Mouse (Mus musculus) spleen, postnatal 36 days (tissue): ENCODE data around the gene Edn1.
A peak's percentile ranks its signal among the peaks of the same experiment; 100 is the strongest.

Experiments used
- DNase-seq, 2 experiments: peaks; one replicate each; pipeline ENCODE4 v3.0.0; 2022; ENCODE audit warnings: low spot score in 2 of 2, mixed read lengths in 1 of 2

Gene Edn1

DNA sequence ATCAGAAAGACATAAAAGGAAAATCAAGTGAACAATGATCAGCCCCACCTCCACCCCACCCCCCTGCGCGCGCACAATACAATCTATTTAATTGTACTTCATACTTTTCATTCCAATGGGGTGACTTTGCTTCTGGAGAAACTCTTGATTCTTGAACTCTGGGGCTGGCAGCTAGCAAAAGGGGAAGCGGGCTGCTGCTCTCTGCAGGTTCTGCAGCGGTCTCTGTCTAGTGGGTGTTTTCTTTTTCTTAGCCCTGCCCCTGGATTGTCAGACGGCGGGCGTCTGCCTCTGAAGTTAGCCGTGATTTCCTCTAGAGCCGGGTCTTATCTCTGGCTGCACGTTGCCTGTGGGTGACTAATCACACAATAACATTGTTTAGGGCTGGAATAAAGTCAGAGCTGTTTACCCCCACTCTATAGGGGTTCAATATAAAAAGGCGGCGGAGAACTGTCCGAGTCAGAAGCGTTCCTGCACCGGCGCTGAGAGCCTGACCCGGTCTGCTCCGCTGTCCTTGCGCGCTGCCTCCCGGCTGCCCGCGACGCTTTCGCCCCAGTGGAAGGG is at the start of gene Edn1:
TSS of gene Edn1 (plus strand) at position 316 of the 561 bp plus-strand sequence.
- DNase-seq, result peak; percentile 46 to 60

DNA sequence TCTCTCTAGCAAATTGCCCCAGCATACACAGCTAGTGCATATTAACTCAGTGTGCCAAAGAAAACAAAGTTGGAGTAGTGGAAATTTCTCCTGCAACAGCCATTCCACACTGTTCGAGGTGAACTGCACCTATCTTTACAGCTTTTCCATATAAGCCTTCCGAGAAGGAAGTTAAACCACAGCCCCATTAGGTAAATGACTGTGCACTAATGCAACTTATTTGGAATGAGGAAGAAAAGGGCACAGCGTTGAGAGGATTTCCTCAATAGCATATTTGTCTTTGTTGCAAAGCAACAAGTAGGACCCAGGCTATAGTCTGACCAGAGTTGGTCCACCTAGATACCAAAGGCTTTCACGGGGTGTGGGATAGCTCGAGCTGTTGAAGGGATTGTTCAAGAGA is 47.5 kb upstream of the Edn1 start:
- DNase-seq, result no peak

DNA sequence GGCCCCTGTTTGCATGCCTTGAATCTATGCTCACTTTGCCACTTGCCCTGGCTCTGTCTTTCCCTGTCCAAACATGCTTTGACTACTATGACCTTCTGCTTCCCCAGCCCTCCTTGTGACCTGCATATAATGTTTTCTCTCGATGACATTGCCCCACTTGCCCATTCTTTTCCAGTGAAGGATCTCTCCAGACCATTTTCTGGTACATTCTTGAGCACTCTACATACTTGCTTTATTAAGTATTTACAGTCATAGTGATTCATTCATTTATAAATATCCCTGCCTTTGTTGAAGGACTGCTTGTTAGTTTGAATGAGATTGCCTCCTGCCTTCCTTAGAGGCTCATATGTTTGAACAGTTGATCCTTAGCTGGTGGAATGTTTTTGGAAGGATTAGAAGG is 46.2 kb upstream of the Edn1 start:
- DNase-seq, result no peak

DNA sequence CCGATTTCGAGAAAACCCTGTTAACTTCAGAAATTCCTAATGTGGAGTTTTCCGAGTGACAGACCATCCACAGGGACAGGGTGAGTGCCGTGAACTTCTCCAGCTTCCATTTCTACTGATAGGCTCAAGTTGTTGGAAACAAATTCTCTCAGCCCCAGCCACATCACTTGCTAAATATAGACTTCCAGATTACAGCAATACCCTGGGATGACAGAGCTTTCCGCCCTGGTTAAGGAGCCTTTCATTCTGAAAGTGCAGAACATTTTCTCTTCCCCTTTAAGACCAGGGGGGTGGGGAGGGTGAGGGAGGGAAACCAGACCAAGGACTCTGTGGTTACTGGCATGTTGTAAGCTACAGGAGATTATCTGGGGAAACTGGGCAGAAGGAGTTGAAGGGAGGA is 42.9 kb upstream of the Edn1 start:
- no peak for DNase-seq

DNA sequence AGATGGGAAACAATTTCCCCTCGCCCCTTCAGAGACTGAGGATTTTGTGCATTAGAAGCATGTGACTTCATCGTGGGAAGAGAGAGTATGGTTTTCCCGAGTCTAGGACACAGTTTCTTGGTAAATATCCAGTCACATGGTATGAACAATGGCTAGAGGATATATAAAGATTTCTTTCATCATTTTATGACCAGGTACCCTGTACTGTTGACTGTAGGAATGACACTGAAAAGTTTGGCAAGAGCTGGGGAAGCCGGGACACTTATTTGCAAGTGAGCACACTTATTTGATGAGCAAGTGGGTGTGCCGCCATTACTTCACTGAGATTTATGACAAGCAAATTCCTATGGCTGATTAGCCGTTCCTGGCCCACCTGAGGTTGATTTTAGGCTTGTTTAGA is 40.6 kb upstream of the Edn1 start:
- no peak for DNase-seq

DNA sequence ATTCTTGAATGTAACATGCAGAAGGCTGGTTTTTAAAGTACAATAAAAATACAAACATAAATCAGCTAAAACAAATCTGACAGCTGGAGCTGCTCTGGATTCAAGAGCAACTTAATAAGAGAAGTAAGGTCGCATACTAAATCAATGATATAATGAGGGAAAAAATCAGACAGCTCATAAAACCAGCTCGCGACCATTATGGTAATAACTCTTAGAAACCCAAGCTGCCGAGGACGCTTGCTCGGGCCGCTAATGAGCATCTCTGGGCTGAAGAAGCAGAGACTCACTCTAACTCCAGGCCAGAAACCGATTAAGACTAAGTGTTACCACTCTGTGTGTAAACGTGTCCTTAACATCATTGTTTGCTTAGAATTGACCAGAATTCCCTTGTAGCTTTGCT is 31.2 kb upstream of the Edn1 start:
- DNase-seq, result no peak

DNA sequence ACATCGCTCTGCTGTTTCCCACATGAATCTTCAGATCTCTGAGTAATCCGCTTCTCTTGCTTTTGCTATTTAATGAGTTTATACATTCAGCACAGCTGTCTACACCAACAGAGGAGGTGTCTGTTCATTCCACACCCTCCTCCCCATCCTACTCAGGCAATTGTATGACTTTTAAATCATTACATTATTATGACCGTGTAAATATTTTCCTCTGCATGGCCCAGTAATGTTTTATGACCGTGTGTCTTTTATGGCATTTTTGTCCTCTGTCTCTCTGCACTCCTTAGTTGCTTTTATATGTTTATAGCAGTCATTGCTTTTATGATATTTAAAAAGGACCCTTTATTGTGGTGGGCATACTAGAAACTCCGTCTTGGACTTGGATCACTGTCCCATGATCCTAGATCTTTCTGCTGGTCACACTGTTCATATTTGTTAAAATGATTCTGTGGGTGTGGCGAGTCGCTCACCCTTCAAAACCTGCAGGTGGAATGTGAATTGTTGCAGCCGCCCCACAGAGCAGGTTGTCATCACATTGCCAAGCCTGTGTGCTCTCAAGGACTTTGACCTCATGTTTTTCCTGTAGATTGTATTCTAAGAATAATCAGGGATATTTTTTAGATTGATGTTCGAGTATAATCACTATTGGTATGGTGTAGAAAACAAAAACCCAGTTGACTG is 24.4 kb upstream of the Edn1 start:
- DNase-seq, result no peak

DNA sequence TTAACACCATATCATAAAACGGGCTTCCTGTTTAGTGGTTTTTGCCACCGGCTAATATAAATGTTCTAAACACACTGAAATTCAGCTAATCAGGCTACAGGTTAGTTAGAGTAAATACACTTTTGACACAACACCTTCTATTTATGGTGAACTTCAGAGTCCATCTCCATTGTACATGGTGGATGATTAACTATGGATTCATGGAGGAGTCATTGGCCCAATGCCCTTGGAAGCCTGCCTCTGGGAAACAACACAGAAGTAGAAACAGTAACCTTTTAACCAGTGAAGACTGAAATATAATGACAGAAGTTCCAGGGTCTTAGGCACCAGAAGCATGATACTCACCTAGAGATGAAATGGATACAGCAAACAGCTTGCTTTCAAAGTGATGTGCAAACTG is 23.5 kb upstream of the Edn1 start:
- no peak for DNase-seq

DNA sequence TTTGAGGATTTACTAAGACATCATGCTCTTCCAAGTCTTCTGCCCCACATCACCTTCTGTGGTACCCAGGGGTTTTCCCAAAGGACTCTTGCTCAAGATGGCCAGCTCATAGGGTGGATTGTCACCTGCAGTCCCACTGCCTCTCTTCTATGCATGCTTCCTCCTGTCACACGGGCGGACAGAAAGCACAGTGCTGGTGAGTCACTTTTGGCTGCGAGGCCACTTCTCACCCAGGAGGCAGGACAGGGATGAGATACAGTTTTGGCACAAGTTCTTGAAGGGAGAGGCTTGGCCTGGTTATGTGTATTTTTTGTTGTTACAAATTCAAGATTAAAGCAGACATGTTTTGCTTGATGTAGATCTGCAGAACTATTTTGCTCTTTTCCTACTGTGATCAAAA is 15.4 kb upstream of the Edn1 start:
- DNase-seq, result no peak

DNA sequence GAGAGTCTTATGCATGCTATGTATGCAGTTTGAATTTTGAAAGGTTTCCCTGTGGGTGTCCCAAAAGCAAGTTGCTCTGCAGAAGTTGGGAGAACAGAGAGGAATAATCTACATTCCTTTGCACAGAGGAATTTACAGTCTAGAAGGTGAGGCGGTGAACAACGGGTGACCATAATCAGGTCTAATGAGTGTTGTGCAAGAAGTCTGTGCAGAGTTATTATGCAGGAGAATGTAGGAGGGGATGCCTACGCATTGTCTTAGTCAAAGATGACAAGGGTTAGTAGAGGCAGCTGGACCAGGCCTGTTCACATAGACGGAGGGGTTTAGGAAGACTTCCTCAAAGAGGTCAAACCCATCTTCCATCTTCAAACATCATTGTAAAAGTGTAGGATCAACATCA is 14.5 kb upstream of the Edn1 start:
- no peak for DNase-seq

DNA sequence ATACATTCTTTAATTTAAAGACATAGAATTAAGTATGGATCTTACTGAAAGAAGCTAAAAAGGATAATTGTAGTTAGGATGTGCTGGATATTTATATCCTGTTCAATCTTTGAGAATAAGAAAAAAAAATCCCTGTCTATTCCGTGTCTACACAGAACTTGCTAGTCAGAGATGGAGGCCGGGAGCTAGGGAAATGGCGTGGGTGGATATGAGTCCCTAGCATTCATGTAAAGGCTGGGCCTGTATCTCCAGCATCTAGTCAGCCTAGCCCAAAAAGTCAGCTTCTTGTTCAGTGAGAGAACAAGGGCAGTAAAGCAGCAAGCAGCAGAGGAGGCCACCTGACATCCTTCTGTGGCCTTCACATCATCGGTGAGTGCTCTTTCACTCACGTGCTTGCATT is 8.7 kb upstream of the Edn1 start:
- DNase-seq, result no peak

DNA sequence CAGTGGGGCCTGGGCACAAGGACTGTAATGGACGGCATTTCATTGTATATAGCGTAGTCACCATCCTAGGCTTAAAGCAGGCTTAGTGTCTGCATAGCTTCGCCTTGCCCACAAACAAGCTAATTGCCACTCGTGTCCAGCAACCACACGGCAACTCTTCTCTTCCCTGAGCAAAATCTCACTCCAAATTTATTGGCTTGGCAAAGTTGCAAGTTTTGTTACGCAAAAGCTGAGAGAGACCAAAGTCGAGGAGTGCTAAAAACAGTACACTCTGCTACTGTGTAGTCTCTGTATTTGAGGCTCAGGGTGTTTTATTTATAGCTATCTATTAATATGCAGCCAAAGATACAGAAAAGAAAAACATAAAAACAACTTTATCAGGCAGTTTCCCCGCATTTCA is 3.0 kb upstream of the Edn1 start:
- no peak for DNase-seq

DNA sequence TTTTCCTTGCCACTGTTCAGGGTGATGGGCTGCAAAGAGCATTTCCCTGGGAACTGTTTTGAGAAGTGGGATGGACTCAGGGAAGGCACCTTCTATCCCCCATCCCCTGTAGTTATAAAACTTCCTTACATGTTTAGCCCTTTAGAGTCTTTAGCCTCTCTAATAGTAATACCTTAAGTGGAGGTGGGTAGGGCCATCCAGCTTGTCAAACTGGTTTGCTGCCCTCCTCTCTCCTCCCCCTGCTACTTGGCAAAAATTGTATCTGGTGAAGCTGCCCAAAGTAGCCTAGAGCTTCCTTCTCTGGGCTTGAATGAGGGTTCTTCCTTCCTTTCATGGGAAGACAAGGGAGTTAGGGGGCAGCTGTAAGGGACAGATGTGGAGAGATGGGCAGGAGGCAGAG is 2.5 kb upstream of the Edn1 start:
- no peak for DNase-seq

DNA sequence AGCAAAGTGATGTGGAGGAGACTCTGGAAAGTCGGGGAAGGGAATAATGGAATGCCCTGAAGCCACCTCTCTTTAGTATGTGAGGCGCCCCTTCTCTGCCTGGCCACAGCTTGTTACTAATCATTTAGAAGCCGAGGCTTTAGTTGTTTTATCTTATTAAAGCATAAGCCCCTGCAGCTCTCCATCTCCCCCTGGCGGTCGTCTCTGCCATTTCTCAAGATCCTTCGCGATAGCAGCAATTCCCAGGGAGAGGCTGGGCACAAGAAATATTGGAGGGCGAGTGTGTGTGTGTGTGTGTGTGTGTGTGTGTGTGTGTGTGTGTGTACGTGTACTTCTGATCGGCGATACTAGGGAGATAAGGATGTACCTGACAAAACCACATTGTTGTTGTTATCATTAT is 709 bp upstream of the Edn1 start:
- DNase-seq, result peak; percentile 41 to 50

DNA sequence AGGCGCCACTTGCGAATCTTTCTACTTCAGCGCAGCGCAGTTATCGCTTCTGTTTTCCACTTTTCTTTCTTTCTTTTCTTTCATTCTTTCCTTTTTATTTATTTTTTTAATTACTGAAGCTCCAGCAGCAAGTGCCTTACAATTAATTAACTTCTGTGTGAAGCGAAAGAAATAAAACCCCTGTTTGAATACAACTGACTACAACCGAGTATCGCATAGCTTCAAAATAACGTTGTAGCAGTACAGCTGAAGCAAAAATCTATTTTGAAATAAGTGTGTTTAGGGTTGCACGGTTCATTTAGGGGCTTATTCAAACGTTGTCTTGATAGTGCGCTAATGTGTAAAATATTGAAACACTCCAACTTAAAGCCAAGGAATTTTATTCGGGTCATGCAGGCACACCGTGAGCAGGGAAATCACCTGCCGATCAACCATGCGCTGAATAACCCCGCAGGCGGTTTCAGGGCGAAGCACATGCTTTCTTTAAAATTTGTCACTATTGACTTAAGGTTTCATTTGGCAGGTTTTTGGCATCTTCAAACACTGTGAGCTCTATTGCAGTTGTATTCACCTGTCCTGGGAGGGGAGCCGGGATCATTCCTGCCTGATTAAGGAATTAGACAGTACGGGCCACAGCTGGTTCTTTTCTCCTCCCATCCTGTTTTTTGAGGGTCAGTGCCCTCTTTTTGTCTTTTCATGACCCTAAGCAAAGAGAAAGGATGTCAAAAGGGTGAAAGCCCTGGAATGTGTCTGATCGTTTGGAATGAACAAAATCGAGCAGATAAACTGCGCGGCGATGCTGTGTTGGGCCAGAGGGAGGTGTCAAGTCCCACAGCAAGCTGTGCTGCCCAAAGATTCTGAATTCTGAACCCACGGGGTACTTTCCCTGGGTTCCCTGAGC is 935 bp downstream of the Edn1 start:
- no peak for DNase-seq

DNA sequence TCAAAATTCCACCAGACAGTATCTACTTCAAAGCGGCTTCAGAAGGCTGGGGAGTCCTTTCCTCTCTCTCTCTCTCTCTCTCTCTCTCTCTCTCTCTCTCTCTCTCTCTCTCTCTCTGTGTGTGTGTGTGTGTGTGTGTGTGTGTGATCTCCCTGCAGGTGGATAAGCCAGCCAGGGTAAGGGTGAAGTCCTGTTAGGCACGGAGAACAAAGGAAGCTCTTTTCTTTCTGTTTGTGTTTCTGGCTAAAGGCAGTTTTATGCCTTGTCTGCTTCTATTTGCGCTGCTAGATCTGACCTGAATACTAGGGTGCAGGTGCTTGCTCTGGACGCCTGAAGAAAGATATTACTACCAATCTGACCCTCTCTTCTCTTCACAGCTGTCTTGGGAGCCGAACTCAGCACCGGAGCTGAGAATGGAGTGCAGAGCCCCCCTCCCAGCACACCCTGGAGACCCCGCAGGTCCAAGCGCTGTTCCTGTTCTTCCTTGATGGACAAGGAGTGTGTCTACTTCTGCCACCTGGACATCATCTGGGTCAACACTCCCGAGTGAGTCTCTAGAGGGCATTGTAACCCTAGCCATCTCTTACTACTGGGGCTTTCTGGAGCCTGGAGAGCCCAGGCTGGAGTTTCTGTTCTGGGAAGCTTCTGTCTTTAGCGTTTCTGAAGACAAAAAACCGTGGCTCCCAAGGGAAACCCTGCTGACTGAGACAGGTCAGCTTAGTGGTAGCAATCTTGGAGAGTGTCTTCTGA is 2.1 kb downstream of the Edn1 start:
- no peak for DNase-seq

DNA sequence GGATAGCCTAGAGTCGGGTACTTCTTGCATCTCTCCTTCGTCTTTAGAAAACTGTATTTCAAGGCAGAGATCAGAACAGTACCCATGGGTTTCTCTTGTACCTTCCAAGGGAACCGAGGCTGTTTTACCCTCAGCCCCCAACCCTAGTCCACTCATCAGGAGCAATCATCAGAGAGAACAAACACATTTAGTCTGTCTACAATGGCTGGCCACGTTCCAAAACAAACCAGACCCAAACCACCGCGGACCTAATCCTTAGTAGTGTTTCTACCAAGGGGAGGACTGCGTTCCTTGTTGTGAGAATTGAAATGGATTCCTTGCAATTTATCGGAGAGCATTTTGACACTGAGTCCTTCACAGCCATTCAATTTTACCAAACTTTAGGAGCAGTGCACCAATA is 2.9 kb downstream of the Edn1 start:
- no peak for DNase-seq

DNA sequence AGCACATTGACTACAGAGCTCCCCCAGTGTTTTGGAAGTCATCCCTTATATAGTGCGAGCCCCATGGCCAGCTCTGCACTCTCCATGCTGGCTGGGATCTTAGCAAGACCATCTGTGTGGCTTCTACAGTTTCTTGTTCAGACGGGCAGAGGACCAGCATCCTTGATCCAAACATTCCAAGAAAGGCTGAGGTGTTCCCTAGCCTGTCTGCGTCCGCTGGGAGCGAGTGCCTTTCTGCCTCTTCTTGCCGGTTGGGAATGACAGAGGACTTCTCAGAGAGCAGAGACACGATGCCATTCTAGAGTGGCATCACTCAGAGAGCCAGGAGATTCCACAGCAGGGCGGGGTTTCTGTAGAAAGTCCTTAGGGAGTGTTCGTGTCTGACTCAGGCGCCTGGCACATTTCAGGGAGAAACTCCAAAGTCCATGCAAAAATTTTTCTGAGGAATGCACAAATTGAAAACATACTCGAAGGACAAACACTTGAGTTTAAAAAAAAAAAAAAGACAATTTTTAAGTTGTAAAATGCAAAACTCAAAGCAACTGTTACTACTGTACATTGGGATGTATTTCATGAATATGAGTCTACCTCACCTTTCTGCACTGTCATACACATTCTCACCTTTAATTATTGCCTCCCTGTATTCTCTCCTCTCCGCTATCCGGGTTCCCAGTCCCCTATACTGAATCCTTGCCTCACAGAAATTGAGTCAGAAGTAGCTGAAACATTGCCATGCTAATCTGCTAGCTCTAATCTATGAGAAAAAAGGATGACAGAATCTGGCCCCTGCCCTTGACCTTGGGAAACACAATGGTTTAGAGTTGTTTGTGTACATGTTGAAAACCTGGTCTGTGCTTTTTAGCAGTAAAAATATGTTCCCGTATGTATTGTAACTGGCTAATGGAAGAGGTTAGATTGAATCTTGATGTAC is 5.9 kb downstream of the Edn1 start:
- no peak for DNase-seq

DNA sequence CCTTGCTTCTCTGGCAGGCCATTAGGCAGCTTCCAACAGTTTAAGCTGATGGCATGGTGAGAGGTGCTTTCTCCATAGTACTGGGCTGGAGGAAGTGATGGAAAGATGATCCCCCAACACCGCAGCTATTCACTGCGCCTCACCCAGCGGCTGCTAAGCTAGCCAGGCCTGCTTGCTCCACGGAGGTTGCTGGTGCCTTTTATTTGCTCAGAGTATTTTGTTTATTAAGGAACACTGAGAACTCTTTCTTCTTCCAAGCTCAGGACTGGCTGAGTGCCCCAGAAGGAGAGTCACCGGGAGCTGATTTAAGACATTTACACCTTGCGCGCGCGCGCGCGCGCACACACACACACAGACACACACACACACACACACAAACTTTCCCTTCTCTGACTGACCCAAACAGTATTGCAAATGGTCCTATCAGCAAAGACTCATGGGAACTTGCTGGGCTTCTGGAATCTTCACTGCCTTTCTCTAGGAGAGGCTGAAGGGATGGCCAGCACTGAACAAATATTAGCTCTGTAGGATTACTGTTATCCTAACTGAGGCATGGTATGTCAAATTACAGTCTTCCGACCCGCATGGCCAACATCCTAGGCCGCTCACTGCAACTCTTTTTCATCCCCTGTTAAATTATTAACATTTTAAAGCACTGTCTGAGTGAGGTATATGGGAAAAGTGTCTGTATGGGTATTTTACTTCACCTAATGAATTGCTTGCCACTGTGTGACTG is 7.3 kb downstream of the Edn1 start:
- no peak for DNase-seq

DNA sequence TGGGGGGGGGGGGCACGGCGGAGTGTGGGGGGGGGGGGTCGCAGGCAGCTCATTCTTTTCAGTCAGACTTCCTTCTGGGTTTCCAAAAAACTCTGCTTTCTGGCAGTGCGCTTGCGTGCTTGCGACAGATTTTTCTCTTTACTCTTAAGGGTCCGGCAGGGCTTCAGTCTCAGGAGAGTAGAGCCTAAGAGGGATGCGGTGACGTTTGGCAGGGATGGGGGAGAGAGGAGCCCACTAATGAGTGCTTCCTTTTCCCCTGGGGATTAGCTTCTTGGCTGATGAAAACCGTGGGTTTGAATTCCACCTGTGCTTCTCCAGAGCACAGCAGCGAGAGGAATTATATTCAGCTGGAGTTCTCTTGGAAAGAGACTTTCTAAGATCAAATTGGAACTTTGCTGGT is 8.5 kb downstream of the Edn1 start:
- no peak for DNase-seq

DNA sequence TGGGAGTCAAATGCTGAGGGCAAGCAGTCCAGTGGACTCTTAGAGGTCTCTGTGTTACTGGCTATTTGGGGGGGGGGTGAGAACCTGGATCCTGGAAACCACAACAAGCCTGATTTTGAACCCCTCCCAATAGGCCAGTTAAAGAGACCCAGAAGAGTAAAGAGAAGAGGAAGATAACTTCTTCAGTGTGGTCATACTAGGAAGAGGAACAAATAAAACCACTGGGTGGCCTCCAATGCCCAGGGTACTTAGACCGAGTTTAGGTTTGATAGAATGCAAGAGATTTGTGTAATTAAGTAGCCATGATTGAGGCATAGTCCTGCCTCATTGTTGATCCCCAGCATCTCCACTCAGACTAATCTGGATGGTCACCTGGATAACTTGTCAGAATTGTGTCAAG is 14.4 kb downstream of the Edn1 start:
- DNase-seq, result no peak
